ENCODE assay signal across 8 mouse cellular contexts in genomic region chr6:115852446-115853090, GRCm38 (mm10). TPM values are rescaled to one million over a fixed set of nuclear protein-coding genes. Genes with fewer than 3 reads are reported as not detected.
DNase-seq lines count a peak whose midpoint lies in the region; ATAC-seq and TF ChIP-seq lines count a peak whose summit lies in the region.

No protein-coding gene starts in this region.

- H3K4me2 ChIP-seq in forebrain, embryonic 16.5 days (ENCODE audit: low read length), result peak overlapping the region; percentile 72
- H3K4me2 ChIP-seq in liver, postnatal 0 days (ENCODE audit: low read depth, low read length), result peak overlapping the region; percentile 90

- peak overlapping the region; percentile 6; the same call in 1 of the 2 replicates for H3K27ac ChIP-seq in kidney, adult 2 months (ENCODE audit: insufficient read depth, low read depth, low read length)
- peak overlapping the region; percentile 85 for H3K27ac ChIP-seq in MEL (ENCODE audit: control insufficient read depth, low read depth, low read length)
- H3K27ac ChIP-seq in forebrain, embryonic 16.5 days (ENCODE audit: low read length), result peak overlapping the region; percentile 70
- peak overlapping the region; percentile 97 for H3K27ac ChIP-seq in liver, postnatal 0 days (ENCODE audit: low read depth)

- TF ChIP-seq POLR2A in kidney, adult 2 months (IDR thresholded peaks at IDR 0.05; ENCODE audit: low read depth, low read length), result no peak
- TF ChIP-seq POLR2A in MEL (IDR thresholded peaks at IDR 0.05; ENCODE audit: control insufficient read depth in 1 of 2, insufficient read depth in 1 of 2, low read depth in 1 of 2, low read length in 2 of 2, poor library complexity in 1 of 2), result no peak

- peak overlapping the region; percentile 71 for H3K9ac ChIP-seq in MEL (ENCODE audit: control insufficient read depth, low read depth, low read length, poor library complexity, severe bottlenecking)
- peak overlapping the region; percentile 56 for H3K9ac ChIP-seq in forebrain, embryonic 16.5 days (replicated peaks; ENCODE audit: low read depth, low read length)
- H3K9ac ChIP-seq in liver, postnatal 0 days (replicated peaks), result peak overlapping the region; percentile 77

- TF ChIP-seq EP300 in MEL (IDR thresholded peaks at IDR 0.05; ENCODE audit: low read depth in 1 of 2, low read length in 2 of 2), result no peak
- no peak for TF ChIP-seq EP300 in liver, postnatal 0 days (IDR thresholded peaks at IDR 0.05; ENCODE audit: low read depth)

- no peak for TF ChIP-seq RAD21 in MEL (IDR thresholded peaks at IDR 0.05; ENCODE audit: low read depth, low read length)

- no peaks in the 10 kb centered on the region for H3K36me3 ChIP-seq in kidney, adult 2 months (ENCODE audit: control insufficient read depth, insufficient read depth, low read length)
- peaks cover 0 to 20% of the 10 kb centered on the region in 2 experiments; a peak in 2 of 4 replicates for H3K36me3 ChIP-seq in MEL (ENCODE audit: control insufficient read depth in 1 of 2, insufficient read depth in 2 of 2, low read length in 2 of 2)
- no peaks in the 10 kb centered on the region for H3K36me3 ChIP-seq in forebrain, embryonic 16.5 days (ENCODE audit: control insufficient read depth, insufficient read depth)
- H3K36me3 ChIP-seq in liver, postnatal 0 days (replicated peaks; ENCODE audit: insufficient read depth, low read length), result peaks cover 8% of the 10 kb centered on the region

- H3K27me3 ChIP-seq in kidney, adult 2 months (replicated peaks; ENCODE audit: control insufficient read depth, insufficient read depth, low read length), result no peaks in the 10 kb centered on the region
- H3K27me3 ChIP-seq in MEL (ENCODE audit: control insufficient read depth in 1 of 2, insufficient read depth in 2 of 2, low read length in 2 of 2), result no peaks in the 10 kb centered on the region
- H3K27me3 ChIP-seq in forebrain, embryonic 16.5 days (replicated peaks; ENCODE audit: control insufficient read depth, insufficient read depth, low read length), result no peaks in the 10 kb centered on the region
- no peaks in the 10 kb centered on the region for H3K27me3 ChIP-seq in liver, postnatal 0 days (ENCODE audit: insufficient read depth, low read length)

- WGBS in kidney, adult 2 months, result 8% methylated on average over 20 of the region's 20 CpGs
- WGBS in forebrain, embryonic 16.5 days, result 5% methylated on average over 20 of the region's 20 CpGs
- WGBS in liver, postnatal 0 days (ENCODE audit: insufficient replicate concordance), result 4% methylated on average over 20 of the region's 20 CpGs

- DNase-seq in kidney, adult 2 months, result no peak
- DNase-seq in kidney, postnatal 4 days, result no peak
- no peak for DNase-seq in MEL (ENCODE audit: low read depth, low spot score)
- DNase-seq in liver, postnatal 0 days, result no peak
- DNase-seq in gastrocnemius, postnatal 36 days, result no peak
- DNase-seq in layer of hippocampus, postnatal 10 days (ENCODE audit: low spot score in 2 of 2), result no peak
- DNase-seq in adrenal gland, postnatal 25 days, result no peak

- peaks cover 23% of the 10 kb centered on the region for H3K4me1 ChIP-seq in kidney, adult 2 months (ENCODE audit: control insufficient read depth, insufficient read depth, low read length)
- peaks cover 2 to 9% of the 10 kb centered on the region in 2 experiments; a peak in 3 of 4 replicates for H3K4me1 ChIP-seq in MEL (ENCODE audit: control insufficient read depth in 1 of 2, insufficient read depth in 2 of 2, low read length in 2 of 2)
- peaks cover 19% of the 10 kb centered on the region for H3K4me1 ChIP-seq in forebrain, embryonic 16.5 days (replicated peaks; ENCODE audit: control insufficient read depth, insufficient read depth, low read length)
- H3K4me1 ChIP-seq in liver, postnatal 0 days (ENCODE audit: insufficient read depth), result peaks cover 24% of the 10 kb centered on the region

- H3K9me3 ChIP-seq in MEL (replicated peaks; ENCODE audit: insufficient read depth, low read length), result no peaks in the 10 kb centered on the region
- H3K9me3 ChIP-seq in forebrain, embryonic 16.5 days (ENCODE audit: control insufficient read depth, low read length), result no peaks in the 10 kb centered on the region
- H3K9me3 ChIP-seq in liver, postnatal 0 days (ENCODE audit: low read length), result no peaks in the 10 kb centered on the region

- intact Hi-C loops in gastrocnemius, postnatal 36 days (cut with DNase I), result loop anchor here (5.0 kb wide), 1 partner anchor 45 kb away; no protein-coding TSS in a partner anchor

- TF ChIP-seq CTCF in kidney, adult 2 months (conservative IDR thresholded peaks at IDR 0.05; ENCODE audit: insufficient read depth, insufficient read length, low read depth, low read length), result no peak
- TF ChIP-seq CTCF in MEL (IDR thresholded peaks at IDR 0.05 in 2 of 3, conservative IDR thresholded peaks at IDR 0.05 in 1 of 3; ENCODE audit: control insufficient read depth in 1 of 3, insufficient read depth in 1 of 3, low read depth in 2 of 3, low read length in 3 of 3, poor library complexity in 1 of 3, severe bottlenecking in 1 of 3), result no peak
- no peak for TF ChIP-seq CTCF in liver, postnatal 0 days (IDR thresholded peaks at IDR 0.05; ENCODE audit: low read depth)

- peak overlapping the region; percentile 46 for H3K4me3 ChIP-seq in kidney, adult 2 months (ENCODE audit: insufficient read depth, low read depth, low read length)
- H3K4me3 ChIP-seq in MEL (ENCODE audit: control insufficient read depth in 1 of 2, insufficient read depth in 1 of 2, low read depth in 2 of 2, low read length in 2 of 2), result peak overlapping the region; percentile 52 to 86
- peak overlapping the region; percentile 63 for H3K4me3 ChIP-seq in forebrain, embryonic 16.5 days (replicated peaks; ENCODE audit: low read length)
- H3K4me3 ChIP-seq in liver, postnatal 0 days (ENCODE audit: low read depth, low read length), result peak overlapping the region; percentile 67

- no peak; the same call in 1 of the 2 replicates for ATAC-seq in forebrain, embryonic 16.5 days
- ATAC-seq in liver, postnatal 0 days, result no peak

- peaks cover 12% of the 10 kb centered on the region for H3K79me2 ChIP-seq in MEL (ENCODE audit: control insufficient read depth, insufficient read depth, low read length, poor library complexity)

TF ChIP-seq in MEL, 35 proteins besides CTCF, POLR2A, EP300 and RAD21 (continues in another document):
- TF ChIP-seq MEF2A (IDR thresholded peaks at IDR 0.05; ENCODE audit: extremely low read depth, insufficient replicate concordance, low read depth, low read length, poor library complexity, severe bottlenecking) (no peak), MAZ (IDR thresholded peaks at IDR 0.05; ENCODE audit: low read depth, low read length) (no peak), ZMIZ1 (IDR thresholded peaks at IDR 0.05; ENCODE audit: low read depth, low read length) (no peak), ZC3H11A (IDR thresholded peaks at IDR 0.05; ENCODE audit: low read depth, low read length) (no peak), CHD2 (IDR thresholded peaks at IDR 0.05; ENCODE audit: low read length) (no peak), GATA1 (IDR thresholded peaks at IDR 0.05; ENCODE audit: low read depth, low read length) (0 out of 2 replicates have a peak, but pooled peaks have one; percentile 7), ZKSCAN1 (IDR thresholded peaks at IDR 0.05; ENCODE audit: low read depth, low read length) (no peak), E2F4 (IDR thresholded peaks at IDR 0.05; ENCODE audit: borderline replicate concordance, low read depth, low read length) (no peak)

RNA-seq across cellular contexts. Expression of gene Mbd4, which starts 0.6 kb away (rescaled TPM):
- 1.6 and 1.9 TPM in 2 replicates for polyA plus RNA-seq in kidney, adult 2 months (2012; rRNA removed)
- total RNA-seq in MEL (2012; rRNA removed), result 5.6 and 6.4 TPM in 2 replicates
- 10 to 100 TPM in 1 of 2 experiments, not detected in 1; 10.1 TPM for polyA plus RNA-seq in MEL (2012; ENCODE audit: insufficient read depth in 1 of 2, insufficient read length in 2 of 2, low read depth in 1 of 2, low replicate concordance in 2 of 2, missing spikeins in 1 of 2)
- polyA plus RNA-seq in forebrain, embryonic 16.5 days (2015; fragmentation: Nextera tagmentation; extraction: Ambion mirVana), result 14.4 and 16.9 TPM in 2 replicates
- 4.1 and 4.6 TPM in 2 replicates for polyA plus RNA-seq in liver, postnatal 0 days (2015; fragmentation: Nextera tagmentation; extraction: Ambion mirVana)
- under 1 TPM; 0.89 to 0.91 TPM for total RNA-seq in gastrocnemius, postnatal 36 days (2021)
- 1 to 10 TPM; 5.0 to 6.2 TPM for total RNA-seq in layer of hippocampus, postnatal 10 days (2021)
- total RNA-seq in adrenal gland, postnatal 25 days (2021), result 4.0 and 4.8 TPM in 2 replicates

RNA-seq across cellular contexts. Expression of gene Ift122, which starts 0.7 kb away (rescaled TPM):
- 29.2 and 33.1 TPM in 2 replicates for polyA plus RNA-seq in kidney, adult 2 months (2012; rRNA removed)
- 3.3 and 4.0 TPM in 2 replicates for total RNA-seq in MEL (2012; rRNA removed)
- 1 to 10 TPM in 1 of 2 experiments, not detected in 1; 8.0 TPM for polyA plus RNA-seq in MEL (2012; ENCODE audit: insufficient read depth in 1 of 2, insufficient read length in 2 of 2, low read depth in 1 of 2, low replicate concordance in 2 of 2, missing spikeins in 1 of 2)
- polyA plus RNA-seq in forebrain, embryonic 16.5 days (2015; fragmentation: Nextera tagmentation; extraction: Ambion mirVana), result 30.8 and 32.7 TPM in 2 replicates
- polyA plus RNA-seq in liver, postnatal 0 days (2015; fragmentation: Nextera tagmentation; extraction: Ambion mirVana), result 1.2 and 1.6 TPM in 2 replicates
- total RNA-seq in gastrocnemius, postnatal 36 days (2021), result 1 to 10 TPM; 4.0 to 8.8 TPM
- total RNA-seq in layer of hippocampus, postnatal 10 days (2021), result 10 to 100 TPM; 24.0 to 25.9 TPM
- 19.2 and 22.2 TPM in 2 replicates for total RNA-seq in adrenal gland, postnatal 25 days (2021)

RNA-seq across cellular contexts. Expression of gene Efcab12, which starts 14.4 kb away (rescaled TPM):
- polyA plus RNA-seq in kidney, adult 2 months (2012; rRNA removed), result 2.2 and 2.3 TPM in 2 replicates
- total RNA-seq in MEL (2012; rRNA removed), result not detected in 2 replicates
- under 1 TPM in 1 of 2 experiments, not detected in 1; 0.11 TPM for polyA plus RNA-seq in MEL (2012; ENCODE audit: insufficient read depth in 1 of 2, insufficient read length in 2 of 2, low read depth in 1 of 2, low replicate concordance in 2 of 2, missing spikeins in 1 of 2)
- polyA plus RNA-seq in forebrain, embryonic 16.5 days (2015; fragmentation: Nextera tagmentation; extraction: Ambion mirVana), result 1.4 and 1.8 TPM in 2 replicates
- polyA plus RNA-seq in liver, postnatal 0 days (2015; fragmentation: Nextera tagmentation; extraction: Ambion mirVana), result 0.11 TPM in 1 of 2 replicates, not detected in the other
- under 1 TPM; 0.10 to 0.25 TPM for total RNA-seq in gastrocnemius, postnatal 36 days (2021)
- 1 to 10 TPM; 2.9 to 3.5 TPM for total RNA-seq in layer of hippocampus, postnatal 10 days (2021)
- total RNA-seq in adrenal gland, postnatal 25 days (2021), result 1.9 TPM in 1 of 2 replicates, not detected in the other

RNA-seq across cellular contexts. Expression of gene Rpl32, which starts 44.0 kb away (rescaled TPM):
- 499 and 560 TPM in 2 replicates for polyA plus RNA-seq in kidney, adult 2 months (2012; rRNA removed)
- 4,686 and 5,400 TPM in 2 replicates for total RNA-seq in MEL (2012; rRNA removed)
- polyA plus RNA-seq in MEL (2012; ENCODE audit: insufficient read depth in 1 of 2, insufficient read length in 2 of 2, low read depth in 1 of 2, low replicate concordance in 2 of 2, missing spikeins in 1 of 2), result 1,000 to 10,000 TPM in 1 of 2 experiments, not detected in 1; 4,514 TPM
- polyA plus RNA-seq in forebrain, embryonic 16.5 days (2015; fragmentation: Nextera tagmentation; extraction: Ambion mirVana), result 1,104 and 1,269 TPM in 2 replicates
- polyA plus RNA-seq in liver, postnatal 0 days (2015; fragmentation: Nextera tagmentation; extraction: Ambion mirVana), result 1,354 and 1,414 TPM in 2 replicates
- 100 to 1,000 TPM; 492 to 563 TPM for total RNA-seq in gastrocnemius, postnatal 36 days (2021)
- total RNA-seq in layer of hippocampus, postnatal 10 days (2021), result 100 to 1,000 TPM; 566 to 632 TPM
- 1,141 and 1,199 TPM in 2 replicates for total RNA-seq in adrenal gland, postnatal 25 days (2021)

Comparison
In these comparisons a context has a peak if more than half of its experiments do, and no peak if none do; other contexts are left out.
1. H3K27ac ChIP-seq: peak in every context shown above with its lines; median percentile 97 in liver, postnatal 0 days; 85 in MEL; 70 in forebrain, embryonic 16.5 days; 6 in kidney, adult 2 months.